Mouse (Mus musculus) lung, postnatal 4 days (tissue): ENCODE measurements at regions not wholly inside any gene's neighbourhood (a gene's known extent, or its start where the extent isn't known, plus 50 kb on each side); places are given as distances from the start of the nearest gene placed in this dataset.
A peak's percentile ranks its signal among the peaks of the same experiment; 100 is the strongest.
"Not testable (repeated sequence)": the region's sequence is repeated elsewhere in the genome, so short reads cannot be mapped to it uniquely, and the experiment has no call there.

Experiments
- DNase-seq, 2 experiments: peaks; one replicate each; pipeline ENCODE4 v3.0.0; 2021

DNA sequence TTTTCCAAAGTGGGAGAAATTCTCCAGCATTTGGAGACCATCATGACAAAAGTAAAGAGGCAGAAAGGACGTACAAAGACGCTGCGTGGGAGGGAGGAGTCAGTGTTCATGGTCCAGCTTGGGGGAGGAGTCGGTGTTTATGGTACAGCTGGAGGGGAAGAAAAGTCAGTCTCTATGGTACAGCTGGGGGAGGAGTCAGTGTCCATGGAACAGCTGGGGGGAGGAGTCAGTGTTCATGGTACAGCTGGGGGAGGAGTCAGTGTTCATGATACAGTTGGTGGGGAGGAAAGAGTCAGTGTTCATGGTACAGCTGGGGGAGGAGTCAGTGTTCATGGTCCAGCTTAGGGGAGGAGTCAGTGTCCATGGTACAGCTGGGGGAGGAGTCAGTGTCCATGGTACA is 261.5 kb upstream of the Kdm8 start:
- DNase-seq = not testable (repeated sequence)

DNA sequence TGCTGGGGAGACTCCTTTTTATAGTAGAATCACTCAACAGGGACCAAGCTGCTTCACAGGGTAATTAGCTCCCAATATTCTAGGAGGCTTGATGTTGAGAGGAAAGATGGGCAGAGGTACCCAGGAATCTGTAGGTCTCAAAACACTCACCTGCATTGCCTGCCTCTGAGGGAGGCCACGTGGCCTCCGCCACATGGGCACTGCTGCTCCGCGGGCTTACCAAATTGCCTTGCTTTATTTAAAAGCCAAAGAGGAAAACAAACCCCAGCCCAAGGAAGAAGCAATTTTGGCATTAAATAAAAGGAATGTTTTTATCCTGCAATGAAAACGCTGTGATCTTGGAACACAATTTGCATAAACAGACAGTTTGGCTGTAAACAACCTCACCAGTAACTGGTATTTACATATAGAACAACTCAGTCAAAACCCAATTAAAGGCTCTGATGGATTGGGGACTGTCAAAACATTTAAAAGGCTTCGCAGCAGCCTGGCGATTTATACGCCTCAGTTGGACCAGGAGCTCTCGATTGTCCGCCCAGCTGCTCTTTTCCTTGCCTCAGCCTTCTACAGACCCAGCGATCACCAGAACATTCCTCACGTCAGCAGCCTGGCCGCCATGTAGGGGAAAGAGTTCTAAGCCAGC is 259.3 kb upstream of the Kdm8 start:
- no peak for DNase-seq

DNA sequence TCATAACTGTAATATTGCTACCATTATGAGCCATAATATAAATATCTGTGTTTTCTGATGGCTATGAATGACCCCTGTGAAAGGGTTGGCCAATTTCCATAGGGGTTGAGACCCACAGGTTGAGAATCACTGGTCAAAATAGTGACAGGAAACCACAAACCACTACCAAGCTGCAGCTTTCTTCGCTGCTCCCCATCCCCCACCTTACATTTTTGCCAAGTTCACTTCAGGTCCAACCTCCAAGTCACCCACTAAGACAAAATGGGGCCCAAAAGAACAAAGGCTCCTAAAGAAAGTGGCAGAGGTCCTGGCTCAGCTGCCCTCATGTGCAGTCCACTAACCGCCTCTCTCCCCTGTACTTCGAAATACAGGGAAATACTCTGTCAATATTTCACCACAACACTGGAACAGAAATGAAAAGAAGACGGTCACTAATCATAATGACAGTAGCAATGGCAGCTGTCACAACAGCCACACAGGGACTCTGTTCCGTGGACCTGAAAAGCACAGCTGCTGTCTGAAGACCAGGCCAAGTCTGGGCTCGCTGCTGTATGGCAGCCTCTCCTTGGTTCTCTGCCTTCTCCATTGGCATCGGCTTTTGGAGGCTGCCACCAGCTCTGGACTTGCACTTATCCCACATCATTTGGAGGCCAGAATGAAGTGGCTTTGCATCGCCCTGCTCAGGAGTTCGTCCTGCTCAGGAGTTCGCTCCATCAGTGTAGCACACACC is 257.3 kb upstream of the Kdm8 start:
- DNase-seq = no peak

DNA sequence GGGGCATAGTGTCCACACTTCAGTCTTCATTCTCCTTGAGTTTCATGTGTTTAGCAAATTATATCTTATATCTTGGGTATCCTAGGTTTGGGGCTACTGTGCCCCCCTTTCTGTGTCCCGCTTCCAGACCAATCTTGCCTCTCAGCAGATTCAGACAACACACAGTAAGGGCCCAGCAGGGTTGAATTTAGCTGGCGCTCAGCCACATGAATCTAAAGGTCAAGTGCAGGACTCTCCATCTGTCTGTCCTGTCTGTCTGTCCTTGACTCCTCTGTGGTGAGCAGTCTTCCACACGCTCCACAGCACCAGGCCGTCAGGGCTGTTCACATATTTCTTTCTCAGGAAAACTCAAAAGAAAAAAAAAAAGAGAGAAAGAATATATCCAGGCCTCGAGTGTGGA is 255.5 kb upstream of the Kdm8 start:
- no peak for DNase-seq

DNA sequence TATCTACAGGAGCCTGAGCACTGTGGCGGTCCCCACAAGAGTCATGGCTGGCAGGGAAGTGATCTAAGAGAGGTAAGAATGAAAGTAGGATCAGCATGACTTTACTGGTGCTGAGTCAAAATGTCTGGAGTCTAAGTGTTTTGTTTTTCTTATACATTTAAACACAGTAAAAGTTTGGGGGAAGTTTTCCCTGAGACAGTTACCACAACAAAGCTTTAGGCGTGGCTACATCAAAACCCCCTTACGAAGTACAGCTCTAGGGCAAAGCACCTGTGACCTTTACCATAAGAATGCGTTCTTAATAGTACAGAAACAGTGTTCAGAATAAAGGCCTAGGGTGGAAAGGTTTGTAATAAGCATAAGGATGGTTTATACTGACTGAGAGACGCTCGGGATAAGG is 254.4 kb upstream of the Kdm8 start:
- no peak for DNase-seq

DNA sequence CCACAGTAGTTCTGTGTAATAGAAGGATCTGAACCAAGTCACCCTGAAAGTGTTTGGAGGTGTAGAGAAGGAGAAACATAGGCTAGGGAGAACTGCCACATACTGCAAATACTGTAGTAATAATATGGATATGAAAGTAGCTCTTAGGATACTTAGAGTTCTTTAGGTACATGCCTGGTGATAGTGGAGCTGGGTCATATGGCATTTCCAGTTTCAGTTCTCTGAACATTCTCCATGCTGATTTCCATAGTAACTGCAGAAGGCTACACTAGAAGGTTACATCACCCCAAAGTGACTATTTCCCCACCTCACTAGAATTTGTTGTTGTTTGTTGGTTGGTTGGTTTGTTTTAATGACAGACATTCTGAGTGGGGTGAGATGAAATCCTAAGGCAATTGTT is 253.2 kb upstream of the Kdm8 start:
- no peak for DNase-seq

DNA sequence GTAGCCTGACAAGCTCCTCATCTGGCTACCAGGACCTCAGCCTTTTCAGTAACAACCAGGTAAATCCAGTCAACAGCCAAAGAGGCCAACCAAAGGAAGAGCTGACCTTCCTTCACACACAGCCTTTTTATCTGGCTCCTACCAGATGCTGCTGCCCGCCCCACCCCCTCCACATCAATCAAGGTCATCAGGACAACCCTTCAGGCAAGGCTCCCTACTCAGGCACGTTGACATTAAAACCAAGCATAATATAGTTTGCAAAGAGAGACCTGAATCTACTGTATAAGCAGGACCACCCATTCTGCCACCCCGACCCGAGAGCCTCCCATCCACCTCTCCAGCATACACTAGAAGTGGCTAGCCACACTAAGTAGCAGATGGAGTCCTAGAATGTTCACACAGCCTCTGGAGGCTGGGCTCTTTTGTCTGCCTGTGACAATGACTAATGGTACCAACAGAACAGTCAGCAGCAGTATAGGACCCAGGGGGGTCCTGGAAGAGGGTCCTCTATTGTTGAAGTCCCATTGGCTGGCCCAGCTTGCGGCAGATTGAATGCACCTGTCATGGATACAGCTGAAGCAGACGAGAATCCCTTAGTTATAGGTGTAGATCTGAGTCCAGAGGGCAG is 233.0 kb upstream of the Kdm8 start:
- DNase-seq = no peak

DNA sequence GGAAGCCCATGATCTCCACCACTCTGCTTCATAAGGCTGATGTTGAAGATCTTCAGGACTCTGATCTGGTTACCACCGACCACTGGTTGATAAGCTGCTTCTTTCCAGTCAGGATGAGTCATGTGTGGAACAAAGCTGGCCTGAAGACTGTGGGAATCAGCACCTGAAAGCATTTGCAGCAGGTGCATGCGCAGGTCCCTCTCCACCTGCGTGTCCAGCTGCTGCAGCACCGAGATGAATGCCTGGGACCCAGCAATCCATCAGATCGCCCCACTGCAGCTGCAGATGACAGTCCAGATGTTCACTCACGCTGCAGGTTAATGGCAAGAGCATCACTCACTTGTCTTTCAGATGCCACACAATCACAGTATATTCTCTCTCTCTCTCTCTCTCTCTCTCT is 230.4 kb upstream of the Kdm8 start:
- no peak for DNase-seq

DNA sequence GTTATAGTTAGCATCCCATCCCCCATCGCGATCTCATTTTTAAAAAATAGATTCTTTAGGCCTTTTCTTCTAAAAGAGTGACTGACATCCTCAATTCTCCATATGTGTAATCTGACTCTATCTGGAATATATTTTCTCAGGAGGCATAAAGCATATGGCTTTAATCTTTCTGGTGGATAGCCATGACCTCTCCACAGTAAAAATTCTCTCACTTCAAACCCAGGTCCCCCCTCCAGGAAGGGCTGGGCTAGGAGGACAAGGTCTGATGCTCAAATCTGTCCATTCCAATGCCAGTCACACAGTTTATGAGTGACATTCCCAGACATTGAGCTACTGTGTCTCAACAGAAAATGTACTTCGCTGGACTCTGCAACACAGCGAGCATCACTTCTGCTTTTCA is 226.8 kb upstream of the Kdm8 start:
- no peak for DNase-seq

DNA sequence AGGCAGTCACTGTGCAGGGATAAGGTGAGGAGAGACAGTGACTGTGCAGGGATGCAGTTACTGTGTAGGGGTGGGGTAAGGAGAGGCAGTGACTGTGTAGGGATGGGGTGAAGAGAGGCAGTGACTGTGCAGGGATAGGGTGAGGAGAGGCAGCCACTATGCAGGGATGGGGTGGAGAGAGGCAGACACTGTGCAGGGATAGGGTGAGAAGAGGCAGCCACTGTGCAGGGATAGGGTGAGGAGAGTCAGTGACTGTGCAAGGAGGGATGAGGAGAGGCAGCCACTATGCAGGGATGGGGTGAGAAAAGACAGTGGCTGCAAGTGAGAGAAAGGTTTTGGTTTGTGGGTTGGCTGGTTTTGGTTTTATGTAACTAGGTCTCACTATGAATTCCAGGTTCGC is 221.8 kb upstream of the Kdm8 start:
- DNase-seq = no peak

DNA sequence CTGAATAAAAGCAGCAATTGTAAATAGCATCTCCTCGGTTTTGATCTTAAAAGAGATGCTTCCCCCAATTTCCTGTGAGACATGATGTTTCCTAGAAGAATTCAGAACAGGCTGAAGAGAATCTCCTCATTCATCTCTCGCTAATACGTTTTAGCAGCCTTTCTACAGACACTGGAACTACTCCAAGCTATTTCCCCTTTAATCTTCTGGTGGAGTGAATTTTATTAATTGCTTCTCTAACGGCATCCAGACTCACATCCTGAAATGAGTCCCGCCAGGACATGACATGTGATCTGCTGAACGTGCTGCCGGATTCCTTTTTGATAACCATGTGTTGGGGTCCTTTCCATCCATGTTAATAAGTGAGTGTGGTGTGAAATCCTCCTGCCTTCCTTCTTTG is 209.6 kb upstream of the Kdm8 start:
- DNase-seq = no peak

DNA sequence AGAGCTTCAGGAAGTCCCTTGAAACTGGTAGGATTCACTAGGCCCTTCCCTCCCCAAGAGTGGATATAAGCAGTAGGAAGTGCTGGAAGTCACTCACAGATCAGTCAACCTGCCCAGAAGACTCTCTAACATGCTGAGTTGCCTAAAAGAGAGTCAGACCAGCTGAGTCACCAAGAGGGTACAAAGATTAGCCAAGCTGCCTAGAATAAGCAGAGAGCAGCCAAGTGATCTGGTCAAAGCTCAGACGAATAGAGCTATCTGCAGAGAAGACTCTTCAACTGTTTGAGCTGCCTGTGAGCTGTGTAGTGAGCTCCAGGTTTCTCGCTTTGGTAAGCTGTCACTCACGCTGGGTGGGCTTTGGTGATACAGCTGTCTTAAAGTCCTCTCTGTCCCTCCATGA is 207.4 kb upstream of the Kdm8 start:
- no peak for DNase-seq

DNA sequence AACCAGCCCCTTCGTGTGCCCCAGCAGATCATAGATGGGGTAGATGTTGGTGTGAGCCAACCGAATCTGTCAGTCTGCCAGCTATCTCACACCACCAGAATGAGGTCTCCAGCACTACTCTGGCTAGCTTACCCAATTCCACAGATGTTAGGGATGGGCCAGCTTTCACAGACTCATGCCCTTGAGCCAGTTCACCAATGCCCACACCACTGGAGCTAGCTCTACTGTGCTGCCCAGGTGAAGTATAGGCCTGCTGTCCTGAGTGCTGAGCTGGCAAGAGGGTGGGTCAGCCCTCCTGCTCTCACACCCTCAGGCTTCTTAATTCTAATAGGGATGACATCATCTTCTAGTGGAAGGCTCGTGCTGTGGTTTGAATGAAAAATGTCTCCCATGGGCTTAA is 201.5 kb upstream of the Kdm8 start:
- no peak for DNase-seq

DNA sequence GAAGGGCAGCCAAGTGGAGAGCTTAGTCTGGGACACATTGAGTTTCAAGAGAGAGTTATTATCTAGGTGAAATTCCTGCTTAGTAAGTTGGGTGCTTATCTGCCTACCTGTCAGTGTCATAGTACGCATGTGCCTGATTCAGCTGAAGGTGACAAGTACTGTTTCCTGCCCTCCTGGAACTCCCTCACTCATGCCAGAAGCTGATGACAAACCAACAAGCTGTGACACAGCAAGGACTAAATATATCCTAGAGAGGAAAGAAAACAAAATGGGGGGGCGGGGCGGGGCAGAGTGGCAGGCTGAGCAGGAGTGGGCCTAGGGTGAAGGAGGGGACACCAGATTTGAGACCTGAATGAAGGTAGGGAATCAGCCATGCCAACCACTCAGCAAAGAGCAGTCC is 196.1 kb upstream of the Kdm8 start:
- DNase-seq = no peak

DNA sequence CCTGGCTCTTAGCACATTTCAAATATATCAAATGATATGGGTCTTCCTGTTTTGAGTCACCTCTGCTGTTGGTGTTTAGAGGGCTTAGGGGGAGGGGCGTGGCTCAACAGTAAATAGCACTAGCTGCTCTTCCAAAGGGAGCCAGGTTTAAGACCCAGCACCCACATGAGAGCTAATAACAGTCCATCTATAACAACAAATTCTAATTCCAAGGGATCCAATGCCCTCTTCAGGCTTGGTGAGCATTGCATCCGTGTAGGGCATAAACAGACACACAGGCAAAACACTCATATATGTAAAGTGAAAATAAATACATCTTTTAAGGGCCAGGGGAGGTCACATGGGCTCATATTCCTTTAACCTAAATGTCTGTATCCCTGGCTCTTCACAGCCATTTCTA is 194.1 kb upstream of the Kdm8 start:
- DNase-seq = no peak

DNA sequence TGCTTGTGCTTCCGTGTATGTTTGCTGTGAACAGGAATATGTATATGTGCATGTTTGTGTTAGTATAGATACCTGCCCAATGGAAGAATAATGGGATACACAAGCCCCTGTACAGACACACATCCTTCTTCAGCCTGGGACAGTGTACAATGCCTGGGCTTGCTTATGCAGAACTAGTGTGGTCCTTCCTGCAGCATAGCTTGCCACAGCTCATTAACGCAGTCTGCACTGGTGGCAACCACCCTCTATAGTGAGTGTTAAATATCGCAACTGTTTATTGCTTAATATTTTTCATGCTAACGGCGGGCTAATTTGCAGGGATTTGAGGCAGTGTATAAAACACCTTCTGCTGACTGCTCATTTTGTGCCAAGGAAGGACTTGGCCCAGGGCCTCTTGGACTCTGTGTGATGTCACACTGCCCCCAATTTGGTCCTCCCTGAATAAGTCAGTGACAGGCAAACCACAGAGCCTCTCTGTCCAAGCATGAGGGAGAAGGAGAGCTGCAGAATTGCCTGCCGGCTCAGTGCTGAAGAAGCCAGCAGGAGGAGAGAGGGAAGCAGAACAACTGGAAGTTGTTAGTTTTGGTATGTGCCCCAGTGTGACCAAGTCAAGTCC is 193.4 kb upstream of the Kdm8 start:
- peak in 1 of 2 experiments; percentile 25 for DNase-seq

DNA sequence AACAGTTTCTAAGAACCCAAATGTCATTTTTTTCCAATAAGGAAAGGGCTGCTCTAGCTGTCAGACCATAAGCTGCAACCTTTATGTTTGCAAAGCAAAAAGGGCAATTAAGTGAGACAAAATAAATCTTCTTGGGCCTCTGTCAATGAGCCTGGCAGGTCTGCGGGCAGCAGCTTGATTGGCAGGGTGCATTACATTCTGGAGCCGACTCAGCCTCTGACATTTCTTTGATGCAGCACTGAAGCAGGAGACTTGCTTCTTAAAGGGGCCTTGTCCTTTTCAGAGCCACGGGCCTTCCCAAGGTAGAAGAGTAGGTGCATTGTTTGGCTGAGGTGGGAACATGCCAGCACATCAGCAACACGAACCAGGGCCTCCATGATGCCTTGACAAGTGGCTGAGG is 190.2 kb upstream of the Kdm8 start:
- no peak for DNase-seq

DNA sequence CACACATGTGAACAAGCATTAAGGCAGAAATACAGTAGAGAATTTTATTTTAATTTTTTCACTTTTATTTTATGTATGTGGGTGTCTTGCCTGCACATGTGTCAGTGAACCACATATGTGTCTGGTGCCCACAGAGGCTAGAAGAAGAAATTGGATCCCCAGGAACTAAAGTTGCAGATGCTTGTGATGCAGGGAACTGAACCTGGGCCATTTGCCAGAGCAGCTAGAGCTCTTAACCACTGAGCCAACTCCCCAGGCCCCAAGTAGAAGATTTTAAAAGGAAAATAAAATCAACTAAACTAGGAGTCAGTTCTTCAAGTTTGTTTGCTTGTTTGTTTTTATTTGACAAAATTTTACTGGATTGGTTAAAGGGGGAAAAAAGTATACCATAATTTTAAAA is 185.5 kb upstream of the Kdm8 start:
- no peak for DNase-seq

DNA sequence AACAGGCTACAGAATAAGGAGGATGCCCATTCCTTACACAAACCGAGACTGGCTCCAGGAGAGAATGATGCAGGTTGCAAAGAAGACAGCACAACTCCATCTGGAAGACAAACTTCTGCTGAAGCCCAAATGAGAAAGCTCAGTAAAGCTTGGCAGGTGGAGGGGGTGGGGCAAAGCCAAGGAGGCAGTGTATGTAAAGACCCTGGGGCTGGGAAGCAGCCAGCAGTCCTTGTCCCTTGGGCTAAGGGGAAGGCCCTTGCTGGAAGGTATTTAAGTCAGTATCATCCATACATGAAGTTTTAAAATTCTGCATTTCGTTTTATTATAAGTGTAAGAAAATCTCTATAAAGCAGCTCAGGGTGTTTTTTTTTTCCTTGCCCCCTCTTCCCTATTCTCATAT is 182.3 kb upstream of the Kdm8 start:
- DNase-seq = no peak

DNA sequence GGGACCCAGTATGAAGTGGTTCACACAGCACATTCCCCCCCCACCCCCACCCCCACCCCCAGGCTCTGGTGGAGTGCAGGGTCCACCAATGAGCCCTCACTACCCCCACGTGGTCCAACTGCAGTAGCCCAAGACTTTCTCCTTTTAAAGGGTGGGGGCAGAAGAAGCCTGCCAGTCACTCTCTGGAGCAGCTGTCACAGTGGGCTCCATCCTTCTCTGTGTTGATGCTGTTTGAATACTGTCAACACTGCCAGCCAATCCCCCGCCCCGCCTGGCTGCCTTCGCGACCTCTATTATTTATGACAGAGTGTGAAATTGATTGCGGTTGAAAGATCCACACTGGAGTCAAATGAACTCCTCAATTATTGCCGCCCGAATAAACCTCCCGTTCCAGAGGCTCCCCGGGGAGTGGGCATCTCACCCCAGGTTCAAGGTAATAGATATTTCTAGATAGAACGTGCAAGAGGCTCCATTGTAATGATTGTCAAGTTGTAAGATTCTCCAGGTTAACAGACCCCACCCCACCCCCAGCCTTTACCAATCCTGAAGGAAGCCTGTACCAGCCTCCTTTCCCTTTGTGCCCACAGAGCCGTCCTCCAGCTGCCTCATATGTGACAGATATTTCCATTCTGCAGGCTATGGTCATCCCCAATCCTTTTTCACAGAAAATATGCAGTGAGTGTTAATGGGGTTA is 181.7 kb upstream of the Kdm8 start:
- DNase-seq = no peak

DNA sequence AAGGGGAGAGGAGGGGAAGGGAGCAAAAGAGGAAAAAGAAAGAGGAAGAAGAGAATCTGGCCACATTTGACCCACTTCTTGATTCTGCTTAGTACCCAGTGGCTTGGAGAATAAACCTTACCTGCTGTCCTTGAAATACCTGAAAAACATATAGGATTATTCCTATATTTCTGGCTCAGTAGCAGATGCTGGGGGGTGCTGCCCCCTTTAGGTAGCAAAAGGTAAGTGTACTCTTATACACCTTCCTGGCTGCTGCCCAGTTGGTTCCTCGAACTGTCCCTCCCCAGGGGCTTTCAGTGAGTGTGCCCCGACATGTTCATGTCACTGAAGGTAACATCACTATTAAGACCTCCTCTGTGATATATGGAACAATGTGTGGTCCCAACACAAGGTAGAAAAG is 180.7 kb upstream of the Kdm8 start:
- DNase-seq = no peak

DNA sequence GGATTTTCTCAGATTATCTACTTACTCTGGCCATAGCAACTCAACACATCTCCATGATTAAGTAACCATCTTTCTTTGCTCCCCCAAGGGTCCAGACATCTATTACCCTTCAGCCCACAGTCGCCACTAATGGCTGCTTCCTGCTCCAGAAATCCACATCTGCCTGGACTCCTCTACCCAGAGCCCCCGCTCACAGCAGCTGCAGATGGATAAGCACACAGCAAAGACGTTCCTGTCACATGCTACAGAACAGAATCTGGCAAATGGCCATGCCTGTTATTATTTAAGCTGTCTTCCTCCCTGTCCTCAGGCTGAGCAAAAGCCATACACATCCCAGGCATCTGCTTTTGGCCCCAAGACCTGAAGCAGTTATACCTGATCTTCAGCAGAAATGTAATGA is 173.8 kb upstream of the Kdm8 start:
- DNase-seq = no peak

DNA sequence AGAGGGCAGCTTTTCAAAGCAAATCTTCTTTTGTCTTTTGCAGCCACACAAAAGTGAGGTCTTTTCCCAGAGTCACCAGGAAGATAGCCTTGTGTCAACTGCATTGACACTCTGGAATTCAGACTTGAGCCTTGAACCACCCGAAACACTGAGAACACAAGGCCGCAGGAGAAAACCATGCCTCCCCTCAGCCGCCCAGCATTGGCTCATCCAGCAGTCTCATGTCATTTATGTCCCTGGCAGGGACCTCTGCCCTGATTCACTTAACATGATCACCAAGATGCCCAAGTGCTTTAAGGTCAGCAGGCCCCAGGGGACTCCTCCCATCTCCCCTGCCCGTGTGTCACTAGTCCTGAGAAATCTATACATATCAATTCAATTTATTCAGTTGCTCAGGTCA is 173.1 kb upstream of the Kdm8 start:
- no peak for DNase-seq

DNA sequence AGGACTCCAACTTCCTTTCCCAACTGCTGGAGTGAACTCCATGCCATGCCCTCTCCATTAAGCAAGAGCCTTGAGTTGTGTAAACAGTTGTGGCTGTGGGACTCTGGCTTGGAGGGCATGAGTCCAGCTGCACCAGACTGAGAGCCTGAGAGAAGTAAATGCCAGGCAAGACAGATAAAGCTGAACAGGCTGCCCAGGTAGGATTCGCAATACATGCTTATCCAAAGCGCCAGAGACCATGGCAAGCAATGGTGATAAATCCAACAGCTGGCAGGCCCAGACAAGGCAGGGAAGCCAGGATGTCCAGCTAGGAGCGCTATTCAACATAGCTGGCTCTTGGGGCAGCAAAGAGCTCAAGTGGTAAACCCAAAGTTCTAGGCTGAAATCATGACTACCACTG is 163.1 kb upstream of the Kdm8 start:
- DNase-seq = no peak
